Mouse (Mus musculus): ENCODE measurements around the gene Phlpp2. TPM values are rescaled to one million over a fixed set of nuclear protein-coding genes. Genes with fewer than 3 reads are reported as not detected.

The Phlpp2 gene
- total and polyA plus RNA-seq, 2 experiments: 0.92 to 1.2 TPM

DNA sequence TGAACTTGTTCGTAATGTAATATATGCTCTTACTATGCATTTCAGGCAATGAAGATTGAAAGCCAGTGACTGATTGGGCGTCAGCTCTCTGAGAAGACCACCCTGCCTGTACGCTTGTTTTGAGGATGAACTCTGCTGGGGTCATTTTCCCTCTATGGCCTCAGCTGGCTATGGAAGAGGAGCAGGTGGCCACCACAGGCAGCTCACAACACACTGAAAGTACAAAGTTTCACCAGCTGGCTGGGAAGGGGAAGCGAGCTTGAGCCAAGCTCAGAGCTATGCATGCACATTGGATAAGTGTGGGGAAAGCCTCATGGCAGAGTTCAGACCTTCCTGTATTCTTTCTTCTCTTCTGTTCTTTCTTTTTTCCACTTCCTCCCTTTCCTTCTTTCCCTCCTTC, 90.8 kb downstream of the Phlpp2 start:
- 93% methylated on average over 4 of the region's 4 CpGs for WGBS
- no peak for DNase-seq (ENCODE audit: extremely low read depth, low read depth, low spot score)
- Histone ChIP-seq H3K79me2 (ENCODE audit: control insufficient read depth, insufficient read depth, low read length) (no peaks in the 10 kb centered on the region), H3K4me1 (ENCODE audit: control insufficient read depth, insufficient read depth, low read length) (0 out of 2 replicates have a peak, but pooled peaks cover 2% of the 10 kb centered on the region), H3K27ac (replicated peaks; ENCODE audit: insufficient read depth, low read depth, low read length) (no peak overlapping the region), H3K36me3 (ENCODE audit: control insufficient read depth, insufficient read depth, low read length) (no peaks in the 10 kb centered on the region), H3K9ac (ENCODE audit: low read depth, low read length) (no peak overlapping the region), H3K27me3 (ENCODE audit: control insufficient read depth, insufficient read depth, low read length) (no peaks in the 10 kb centered on the region), H3K4me3 (ENCODE audit: insufficient read depth, low read depth, low read length) (no peak overlapping the region)
- TF ChIP-seq CTCF (IDR thresholded peaks at IDR 0.05; ENCODE audit: low read depth, low read length) (no peak), POLR2A (IDR thresholded peaks at IDR 0.05; ENCODE audit: extremely low read depth, insufficient read depth, low read length) (no peak)

GRCm38 (mm10) chr8:109961693-109962367, 93.5 kb downstream of the Phlpp2 start, which contains the start of gene Marveld3:
Marveld3 (minus strand) TSS chr8:109962203.
- Histone ChIP-seq H3K9ac (ENCODE audit: low read depth, low read length) (peak within 1 kb of the TSS; percentile 65), H3K4me3 (ENCODE audit: insufficient read depth, low read depth, low read length) (peak within 1 kb of the TSS; percentile 64), H3K79me2 (ENCODE audit: control insufficient read depth, insufficient read depth, low read length) (no peaks in the 10 kb centered on the region), H3K27me3 (ENCODE audit: control insufficient read depth, insufficient read depth, low read length) (no peaks in the 10 kb centered on the region), H3K36me3 (ENCODE audit: control insufficient read depth, insufficient read depth, low read length) (no peaks in the 10 kb centered on the region), H3K27ac (replicated peaks; ENCODE audit: insufficient read depth, low read depth, low read length) (no peak within 1 kb of the TSS), H3K4me1 (ENCODE audit: control insufficient read depth, insufficient read depth, low read length) (0 out of 2 replicates have a peak, but pooled peaks cover 1% of the 10 kb centered on the region)
- 2% methylated on average over 64 of the region's 64 CpGs for WGBS
- no peak for DNase-seq (ENCODE audit: extremely low read depth, low read depth, low spot score)
- TF ChIP-seq CTCF (IDR thresholded peaks at IDR 0.05; ENCODE audit: low read depth, low read length) (peak; percentile 84), POLR2A (IDR thresholded peaks at IDR 0.05; ENCODE audit: extremely low read depth, insufficient read depth, low read length) (no peak)

DNA sequence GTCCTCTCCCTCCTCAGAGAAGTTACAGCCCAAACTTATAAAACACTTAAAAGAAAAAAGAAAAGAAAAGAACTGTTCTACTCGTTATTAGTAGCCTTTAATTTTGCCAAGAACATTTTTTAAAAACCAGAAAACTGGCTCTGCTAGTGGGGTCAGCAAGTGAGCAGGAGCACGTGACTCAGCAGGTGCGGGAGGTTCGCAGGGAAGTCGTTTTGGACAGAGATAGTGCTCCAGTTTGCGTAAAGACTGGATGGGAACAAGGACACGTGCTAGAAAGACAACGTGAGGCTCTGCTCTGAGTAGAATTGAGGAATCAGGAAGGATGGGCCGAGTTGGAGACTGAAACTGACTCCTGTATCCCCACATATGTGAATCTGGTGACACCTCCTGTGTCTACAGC, 94.6 kb downstream of the Phlpp2 start:
- Histone ChIP-seq H3K4me3 (ENCODE audit: insufficient read depth, low read depth, low read length) (no peak overlapping the region), H3K27ac (replicated peaks; ENCODE audit: insufficient read depth, low read depth, low read length) (no peak overlapping the region), H3K9ac (ENCODE audit: low read depth, low read length) (no peak overlapping the region), H3K79me2 (ENCODE audit: control insufficient read depth, insufficient read depth, low read length) (no peaks in the 10 kb centered on the region), H3K27me3 (ENCODE audit: control insufficient read depth, insufficient read depth, low read length) (no peaks in the 10 kb centered on the region), H3K4me1 (ENCODE audit: control insufficient read depth, insufficient read depth, low read length) (no peaks in the 10 kb centered on the region), H3K36me3 (ENCODE audit: control insufficient read depth, insufficient read depth, low read length) (no peaks in the 10 kb centered on the region)
- DNase-seq (ENCODE audit: extremely low read depth, low read depth, low spot score): no peak
- TF ChIP-seq POLR2A (IDR thresholded peaks at IDR 0.05; ENCODE audit: extremely low read depth, insufficient read depth, low read length) (no peak), CTCF (IDR thresholded peaks at IDR 0.05; ENCODE audit: low read depth, low read length) (no peak)
- 57% methylated on average over 9 of the region's 9 CpGs for WGBS

GRCm38 (mm10) chr8:109963421-109963820, 95.1 kb downstream of the Phlpp2 start:
- H3K27me3 ChIP-seq (ENCODE audit: control insufficient read depth, insufficient read depth, low read length): no peaks in the 10 kb centered on the region
- H3K79me2 ChIP-seq (ENCODE audit: control insufficient read depth, insufficient read depth, low read length): no peaks in the 10 kb centered on the region
- H3K36me3 ChIP-seq (ENCODE audit: control insufficient read depth, insufficient read depth, low read length): no peaks in the 10 kb centered on the region
- H3K9ac ChIP-seq (ENCODE audit: low read depth, low read length): no peak overlapping the region
- no peaks in the 10 kb centered on the region for H3K4me1 ChIP-seq (ENCODE audit: control insufficient read depth, insufficient read depth, low read length)
- 66% methylated on average over 13 of the region's 13 CpGs for WGBS
- no peak for DNase-seq (ENCODE audit: extremely low read depth, low read depth, low spot score)
- H3K27ac ChIP-seq (replicated peaks; ENCODE audit: insufficient read depth, low read depth, low read length): no peak overlapping the region
- H3K4me3 ChIP-seq (ENCODE audit: insufficient read depth, low read depth, low read length): no peak overlapping the region
- TF ChIP-seq CTCF (IDR thresholded peaks at IDR 0.05; ENCODE audit: low read depth, low read length) (no peak), POLR2A (IDR thresholded peaks at IDR 0.05; ENCODE audit: extremely low read depth, insufficient read depth, low read length) (no peak)

- Histone ChIP-seq H3K4me3 (ENCODE audit: insufficient read depth, low read depth, low read length) (no peak overlapping the region), H3K79me2 (ENCODE audit: control insufficient read depth, insufficient read depth, low read length) (no peaks in the 10 kb centered on the region), H3K4me1 (ENCODE audit: control insufficient read depth, insufficient read depth, low read length) (no peaks in the 10 kb centered on the region), H3K27ac (replicated peaks; ENCODE audit: insufficient read depth, low read depth, low read length) (no peak overlapping the region), H3K36me3 (ENCODE audit: control insufficient read depth, insufficient read depth, low read length) (no peaks in the 10 kb centered on the region), H3K9ac (ENCODE audit: low read depth, low read length) (no peak overlapping the region), H3K27me3 (ENCODE audit: control insufficient read depth, insufficient read depth, low read length) (no peaks in the 10 kb centered on the region)
- DNase-seq (ENCODE audit: extremely low read depth, low read depth, low spot score): no peak
- TF ChIP-seq POLR2A (IDR thresholded peaks at IDR 0.05; ENCODE audit: extremely low read depth, insufficient read depth, low read length) (no peak), CTCF (IDR thresholded peaks at IDR 0.05; ENCODE audit: low read depth, low read length) (no peak)
- WGBS: 75% methylated on average over 4 of the region's 4 CpGs
These were observed 95.8 kb downstream of the Phlpp2 start for GRCm38 (mm10) chr8:109964106-109964505.

GRCm38 (mm10) chr8:109968837-109969236, 100.5 kb downstream of the Phlpp2 start:
- H3K79me2 ChIP-seq (ENCODE audit: control insufficient read depth, insufficient read depth, low read length): no peaks in the 10 kb centered on the region
- H3K9ac ChIP-seq (ENCODE audit: low read depth, low read length): no peak overlapping the region
- no peak overlapping the region for H3K4me3 ChIP-seq (ENCODE audit: insufficient read depth, low read depth, low read length)
- H3K27me3 ChIP-seq (ENCODE audit: control insufficient read depth, insufficient read depth, low read length): no peaks in the 10 kb centered on the region
- H3K36me3 ChIP-seq (ENCODE audit: control insufficient read depth, insufficient read depth, low read length): no peaks in the 10 kb centered on the region
- H3K4me1 ChIP-seq (ENCODE audit: control insufficient read depth, insufficient read depth, low read length): peaks cover 10% of the 10 kb centered on the region
- 38% methylated on average over 10 of the region's 10 CpGs for WGBS
- peak; percentile 67 for DNase-seq (ENCODE audit: extremely low read depth, low read depth, low spot score)
- TF ChIP-seq POLR2A (IDR thresholded peaks at IDR 0.05; ENCODE audit: extremely low read depth, insufficient read depth, low read length): no peak
- TF ChIP-seq CTCF (IDR thresholded peaks at IDR 0.05; ENCODE audit: low read depth, low read length): peak; percentile 76
- no peak overlapping the region for H3K27ac ChIP-seq (replicated peaks; ENCODE audit: insufficient read depth, low read depth, low read length)
